Mouse (Mus musculus) left cerebral cortex, adult 2 months (tissue): ENCODE measurements around the gene Bglap2. TPM values are rescaled to one million over a fixed set of nuclear protein-coding genes. Genes with fewer than 3 reads are reported as not detected.
A peak's percentile ranks its signal among the peaks of the same experiment; 100 is the strongest.
"Not testable (repeated sequence)": the region's sequence is repeated elsewhere in the genome, so short reads cannot be mapped to it uniquely, and the experiment has no call there.

Experiments
- DNase-seq, 2 experiments: peaks; one replicate each; pipeline ENCODE4 v3.0.0; 2021 to 2022; ENCODE audit warnings: low spot score in 2 of 2, mixed read lengths in 1 of 2; ENCODE audit errors: extremely low spot score in 1 of 2
- H3K27ac ChIP-seq: fragments of 200-600 bp; 2 replicates; pipeline ENCODE4 v1.8.1; 2022
- H3K4me3 ChIP-seq: fragments of 200-600 bp; 2 replicates; pipeline ENCODE4 v1.8.1; 2022
- CTCF ChIP-seq: fragments of 200-600 bp; IDR thresholded peaks from 2 replicates; pipeline ENCODE4 v1.8.1; 2022; ENCODE audit warnings: antibody characterized with exemption, mild to moderate bottlenecking, moderate library complexity
- intact Hi-C: fragments of 180-260 bp; cut with DNase I; formaldehyde crosslinking; loops from one replicate; pipeline ENCODE4 v1.15.1; 2025
- total RNA-seq, 2 experiments: library from RNA; stranded (reverse); gene quantifications; 2 replicates each; pipeline ENCODE4 v1.2.3; 2021

The Bglap2 gene
- total RNA-seq, 2 experiments from 2014 or later = 1.1 TPM; not detected in 1

- TF ChIP-seq CTCF = no peak
- peak overlapping the region; percentile 95 for H3K27ac ChIP-seq
- H3K4me3 ChIP-seq = peak overlapping the region; percentile 61
- intact Hi-C loops = loop anchor here (1.0 to 2.0 kb wide), 2 partner anchors 14 to 26 kb away; partner anchors contain the start of gene Slc25a44
- no peak for DNase-seq
Measured at GRCm38 (mm10) chr3:88410645-88411031, 32.1 kb upstream of the Bglap2 start.

- peak; percentile 84 to 86 for DNase-seq
- Histone ChIP-seq H3K27ac (peak within 1 kb of the TSS; percentile 95), H3K4me3 (peak within 1 kb of the TSS; percentile 61)
- intact Hi-C loops = loop anchor here (1.0 to 5.0 kb wide), 3 partner anchors 15 to 117 kb away; partner anchors contain the start of gene Slc25a44
- TF ChIP-seq CTCF = no peak; the same call in 1 of the 2 replicates
Measured at GRCm38 (mm10) chr3:88409741-88410644, 31.5 kb upstream of the Bglap2 start, which contains the start of gene Pmf1. Gene Pmf1 (minus strand): TSS chr3:88410331.

GRCm38 (mm10) chr3:88408953-88409352 lies 30.5 kb upstream of the Bglap2 start:
- no peak overlapping the region for H3K4me3 ChIP-seq
- no peak overlapping the region for H3K27ac ChIP-seq
- intact Hi-C loops = loop anchor here (5.0 kb wide), 1 partner anchor 118 kb away; no protein-coding TSS in a partner anchor
- TF ChIP-seq CTCF = no peak
- DNase-seq = no peak

GRCm38 (mm10) chr3:88407529-88407928 lies 29.0 kb upstream of the Bglap2 start:
- DNase-seq = no peak
- intact Hi-C loops = loop anchor here (1.0 to 5.0 kb wide), 2 partner anchors 60 to 120 kb away; no protein-coding TSS in a partner anchor
- no peak overlapping the region for H3K27ac ChIP-seq
- H3K4me3 ChIP-seq = no peak overlapping the region
- TF ChIP-seq CTCF = no peak

- H3K4me3 ChIP-seq = no peak overlapping the region
- intact Hi-C loops = loop anchor here (1.0 to 5.0 kb wide), 2 partner anchors 60 to 120 kb away; no protein-coding TSS in a partner anchor
- DNase-seq = peak; percentile 37 to 56
- peak; percentile 89 for TF ChIP-seq CTCF
- 0 out of 2 replicates have a peak overlapping the region, but pooled peaks have one; percentile 16 for H3K27ac ChIP-seq
Measured at GRCm38 (mm10) chr3:88407090-88407489, 28.6 kb upstream of the Bglap2 start.

- intact Hi-C loops = no loop called here
- no peak for TF ChIP-seq CTCF
- Histone ChIP-seq H3K4me3 (no peak overlapping the region), H3K27ac (no peak overlapping the region)
- no peak for DNase-seq
Measured at GRCm38 (mm10) chr3:88403522-88404230, 25.2 kb upstream of the Bglap2 start.

GRCm38 (mm10) chr3:88398666-88399065 lies 20.2 kb upstream of the Bglap2 start:
- intact Hi-C loops = no loop called here
- no peak for DNase-seq
- no peak overlapping the region for H3K27ac ChIP-seq
- TF ChIP-seq CTCF = no peak
- H3K4me3 ChIP-seq = no peak overlapping the region

- no peak for DNase-seq
- intact Hi-C loops = no loop called here
- Histone ChIP-seq H3K4me3 (no peak overlapping the region), H3K27ac (no peak overlapping the region)
- TF ChIP-seq CTCF = no peak
Measured at GRCm38 (mm10) chr3:88395742-88396141, 17.2 kb upstream of the Bglap2 start.

- intact Hi-C loops = no loop called here
- Histone ChIP-seq H3K4me3 (no peak overlapping the region), H3K27ac (no peak overlapping the region)
- no peak for TF ChIP-seq CTCF
- no peak for DNase-seq
Measured at GRCm38 (mm10) chr3:88395288-88395687, 16.8 kb upstream of the Bglap2 start.

GRCm38 (mm10) chr3:88393776-88394375 lies 15.4 kb upstream of the Bglap2 start:
- Histone ChIP-seq H3K4me3 (no peak overlapping the region), H3K27ac (no peak overlapping the region)
- TF ChIP-seq CTCF = no peak
- intact Hi-C loops = no loop called here
- no peak for DNase-seq

GRCm38 (mm10) chr3:88384364-88384763 lies 5.9 kb upstream of the Bglap2 start, which contains the start of gene Bglap:
Gene Bglap (minus strand): TSS chr3:88384464.
- Histone ChIP-seq H3K4me3 (no peak within 1 kb of the TSS), H3K27ac (no peak within 1 kb of the TSS)
- TF ChIP-seq CTCF = no peak
- no peak for DNase-seq
- intact Hi-C loops = no loop called here

GRCm38 (mm10) chr3:88382383-88382782 lies 3.9 kb upstream of the Bglap2 start:
- H3K4me3 ChIP-seq, intact Hi-C loops, DNase-seq, H3K27ac ChIP-seq: not testable (repeated sequence)

- not testable (repeated sequence) for H3K27ac ChIP-seq, DNase-seq
- H3K4me3 ChIP-seq = peak overlapping the region; percentile 23; the same call in 1 of the 2 replicates
Measured at GRCm38 (mm10) chr3:88381389-88382315, 3.2 kb upstream of the Bglap2 start.

GRCm38 (mm10) chr3:88376644-88377043 lies 1.9 kb downstream of the Bglap2 start:
- H3K4me3 ChIP-seq, DNase-seq, intact Hi-C loops, H3K27ac ChIP-seq: not testable (repeated sequence)

More at GRCm38 (mm10) chr3:88381389-88382315, 3.2 kb upstream of the Bglap2 start:
- intact Hi-C loops = loop anchor here (1.0 kb wide), 1 partner anchor 9 kb away; no protein-coding TSS in a partner anchor
